Mouse (Mus musculus): ENCODE measurements around the gene Cmklr1. TPM values are rescaled to one million over a fixed set of nuclear protein-coding genes. Genes with fewer than 3 reads are reported as not detected.
"Not testable (repeated sequence)": the region's sequence is repeated elsewhere in the genome, so short reads cannot be mapped to it uniquely, and the experiment has no call there.

The Cmklr1 gene
- polyA plus RNA-seq, 1 experiment from 2014 or later: 1.3 TPM

GRCm38 (mm10) chr5:113586458-113586849 lies 63.8 kb downstream of the Cmklr1 start:
- H3K27ac ChIP-seq (ENCODE audit: low read length); H3K4me2 ChIP-seq (ENCODE audit: low read depth, low read length); H3K9ac ChIP-seq (ENCODE audit: low read depth, low read length); H3K9me3 ChIP-seq (ENCODE audit: control insufficient read depth, low read length); H3K4me3 ChIP-seq (ENCODE audit: low read length); H3K27me3 ChIP-seq (replicated peaks; ENCODE audit: control insufficient read depth, insufficient read depth, low read length); H3K4me1 ChIP-seq (ENCODE audit: control insufficient read depth, insufficient read depth, low read length); ATAC-seq; H3K36me3 ChIP-seq (ENCODE audit: control insufficient read depth, insufficient read depth, low read length): not testable (repeated sequence)
- WGBS: 64% methylated on average over 5 of the region's 5 CpGs

- H3K36me3 ChIP-seq (ENCODE audit: control insufficient read depth, insufficient read depth, low read length); H3K4me1 ChIP-seq (ENCODE audit: control insufficient read depth, insufficient read depth, low read length); H3K4me2 ChIP-seq (ENCODE audit: low read depth, low read length); H3K9ac ChIP-seq (ENCODE audit: low read depth, low read length); H3K4me3 ChIP-seq (ENCODE audit: low read length); H3K27me3 ChIP-seq (replicated peaks; ENCODE audit: control insufficient read depth, insufficient read depth, low read length); ATAC-seq; H3K27ac ChIP-seq (ENCODE audit: low read length); H3K9me3 ChIP-seq (ENCODE audit: control insufficient read depth, low read length): not testable (repeated sequence)
- 76% methylated on average over 17 of the region's 17 CpGs for WGBS
Observed at GRCm38 (mm10) chr5:113585619-113586457, 64.4 kb downstream of the Cmklr1 start.

GRCm38 (mm10) chr5:113584439-113584838 lies 65.8 kb downstream of the Cmklr1 start:
- ATAC-seq: 0 out of 2 replicates have a peak, but pooled peaks have one; percentile 28
- Histone ChIP-seq H3K27ac (ENCODE audit: low read length) (no peak overlapping the region; the same call in 1 of the 2 replicates), H3K4me3 (ENCODE audit: low read length) (no peak overlapping the region), H3K36me3 (ENCODE audit: control insufficient read depth, insufficient read depth, low read length) (no peaks in the 10 kb centered on the region), H3K9me3 (ENCODE audit: control insufficient read depth, low read length) (no peaks in the 10 kb centered on the region), H3K4me1 (ENCODE audit: control insufficient read depth, insufficient read depth, low read length) (peaks cover 5% of the 10 kb centered on the region; the same call in 1 of the 2 replicates), H3K27me3 (replicated peaks; ENCODE audit: control insufficient read depth, insufficient read depth, low read length) (no peaks in the 10 kb centered on the region), H3K9ac (ENCODE audit: low read depth, low read length) (no peak overlapping the region), H3K4me2 (ENCODE audit: low read depth, low read length) (no peak overlapping the region)
- 25% methylated on average over 6 of the region's 6 CpGs for WGBS

- no peak for ATAC-seq
- H3K9me3 ChIP-seq (ENCODE audit: control insufficient read depth, low read length): no peaks in the 10 kb centered on the region
Observed at GRCm38 (mm10) chr5:113583424-113584162, 66.6 kb downstream of the Cmklr1 start.

GRCm38 (mm10) chr5:113580801-113581200 lies 69.4 kb downstream of the Cmklr1 start:
- no peak overlapping the region for H3K4me3 ChIP-seq (ENCODE audit: low read length)
- no peak overlapping the region for H3K9ac ChIP-seq (ENCODE audit: low read depth, low read length)
- WGBS: 50% methylated on average over 9 of the region's 9 CpGs
- no peaks in the 10 kb centered on the region for H3K36me3 ChIP-seq (ENCODE audit: control insufficient read depth, insufficient read depth, low read length)
- H3K27me3 ChIP-seq (replicated peaks; ENCODE audit: control insufficient read depth, insufficient read depth, low read length): no peaks in the 10 kb centered on the region
- no peaks in the 10 kb centered on the region for H3K9me3 ChIP-seq (ENCODE audit: control insufficient read depth, low read length)
- no peak overlapping the region for H3K4me2 ChIP-seq (ENCODE audit: low read depth, low read length)
- no peak overlapping the region for H3K27ac ChIP-seq (ENCODE audit: low read length)
- ATAC-seq: no peak
- H3K4me1 ChIP-seq (ENCODE audit: control insufficient read depth, insufficient read depth, low read length): peaks cover 5% of the 10 kb centered on the region; the same call in 1 of the 2 replicates

More at GRCm38 (mm10) chr5:113583424-113584162, 66.6 kb downstream of the Cmklr1 start:
- peaks cover 5% of the 10 kb centered on the region; the same call in 1 of the 2 replicates for H3K4me1 ChIP-seq (ENCODE audit: control insufficient read depth, insufficient read depth, low read length)
- no peak overlapping the region for H3K4me3 ChIP-seq (ENCODE audit: low read length)
- WGBS: 58% methylated on average over 5 of the region's 5 CpGs
- no peak overlapping the region for H3K9ac ChIP-seq (ENCODE audit: low read depth, low read length)
- H3K4me2 ChIP-seq (ENCODE audit: low read depth, low read length): no peak overlapping the region
- no peak overlapping the region for H3K27ac ChIP-seq (ENCODE audit: low read length)
- no peaks in the 10 kb centered on the region for H3K36me3 ChIP-seq (ENCODE audit: control insufficient read depth, insufficient read depth, low read length)
- H3K27me3 ChIP-seq (replicated peaks; ENCODE audit: control insufficient read depth, insufficient read depth, low read length): no peaks in the 10 kb centered on the region

GRCm38 (mm10) chr5:113580248-113580647 lies 70.0 kb downstream of the Cmklr1 start:
- H3K4me3 ChIP-seq (ENCODE audit: low read length): no peak overlapping the region
- no peak overlapping the region for H3K27ac ChIP-seq (ENCODE audit: low read length)
- H3K9me3 ChIP-seq (ENCODE audit: control insufficient read depth, low read length): no peaks in the 10 kb centered on the region
- H3K4me2 ChIP-seq (ENCODE audit: low read depth, low read length): no peak overlapping the region
- 51% methylated on average over 8 of the region's 8 CpGs for WGBS
- no peaks in the 10 kb centered on the region for H3K36me3 ChIP-seq (ENCODE audit: control insufficient read depth, insufficient read depth, low read length)
- peaks cover 5% of the 10 kb centered on the region; the same call in 1 of the 2 replicates for H3K4me1 ChIP-seq (ENCODE audit: control insufficient read depth, insufficient read depth, low read length)
- H3K27me3 ChIP-seq (replicated peaks; ENCODE audit: control insufficient read depth, insufficient read depth, low read length): no peaks in the 10 kb centered on the region
- no peak for ATAC-seq
- H3K9ac ChIP-seq (ENCODE audit: low read depth, low read length): no peak overlapping the region

- no peak overlapping the region for H3K27ac ChIP-seq (ENCODE audit: low read length)
- no peaks in the 10 kb centered on the region for H3K36me3 ChIP-seq (ENCODE audit: control insufficient read depth, insufficient read depth, low read length)
- H3K4me1 ChIP-seq (ENCODE audit: control insufficient read depth, insufficient read depth, low read length): no peaks in the 10 kb centered on the region
- H3K4me3 ChIP-seq (ENCODE audit: low read length): no peak overlapping the region
- no peaks in the 10 kb centered on the region for H3K27me3 ChIP-seq (replicated peaks; ENCODE audit: control insufficient read depth, insufficient read depth, low read length)
- WGBS: 71% methylated on average over 4 of the region's 4 CpGs
- ATAC-seq: no peak
- no peak overlapping the region for H3K4me2 ChIP-seq (ENCODE audit: low read depth, low read length)
- no peak overlapping the region for H3K9ac ChIP-seq (ENCODE audit: low read depth, low read length)
- H3K9me3 ChIP-seq (ENCODE audit: control insufficient read depth, low read length): no peaks in the 10 kb centered on the region
Observed at GRCm38 (mm10) chr5:113579128-113579527, 71.1 kb downstream of the Cmklr1 start.

- H3K4me2 ChIP-seq (ENCODE audit: low read depth, low read length): no peak overlapping the region
- no peak overlapping the region for H3K27ac ChIP-seq (ENCODE audit: low read length)
- no peaks in the 10 kb centered on the region for H3K27me3 ChIP-seq (replicated peaks; ENCODE audit: control insufficient read depth, insufficient read depth, low read length)
- H3K4me3 ChIP-seq (ENCODE audit: low read length): no peak overlapping the region
- no peak for ATAC-seq
- H3K9ac ChIP-seq (ENCODE audit: low read depth, low read length): no peak overlapping the region
- WGBS: 83% methylated on average over 6 of the region's 6 CpGs
- H3K4me1 ChIP-seq (ENCODE audit: control insufficient read depth, insufficient read depth, low read length): no peaks in the 10 kb centered on the region
- H3K36me3 ChIP-seq (ENCODE audit: control insufficient read depth, insufficient read depth, low read length): no peaks in the 10 kb centered on the region
- H3K9me3 ChIP-seq (ENCODE audit: control insufficient read depth, low read length): no peaks in the 10 kb centered on the region
Observed at GRCm38 (mm10) chr5:113578428-113578827, 71.8 kb downstream of the Cmklr1 start.

GRCm38 (mm10) chr5:113577555-113577954 lies 72.7 kb downstream of the Cmklr1 start:
- Histone ChIP-seq H3K4me3 (ENCODE audit: low read length) (no peak overlapping the region), H3K4me1 (ENCODE audit: control insufficient read depth, insufficient read depth, low read length) (no peaks in the 10 kb centered on the region), H3K9me3 (ENCODE audit: control insufficient read depth, low read length) (no peaks in the 10 kb centered on the region), H3K27me3 (replicated peaks; ENCODE audit: control insufficient read depth, insufficient read depth, low read length) (no peaks in the 10 kb centered on the region), H3K9ac (ENCODE audit: low read depth, low read length) (no peak overlapping the region), H3K36me3 (ENCODE audit: control insufficient read depth, insufficient read depth, low read length) (no peaks in the 10 kb centered on the region), H3K4me2 (ENCODE audit: low read depth, low read length) (no peak overlapping the region), H3K27ac (ENCODE audit: low read length) (no peak overlapping the region)
- WGBS: 74% methylated on average over 7 of the region's 7 CpGs
- ATAC-seq: no peak
